Mouse (Mus musculus): ENCODE data around the gene Pomt1.

DNA sequence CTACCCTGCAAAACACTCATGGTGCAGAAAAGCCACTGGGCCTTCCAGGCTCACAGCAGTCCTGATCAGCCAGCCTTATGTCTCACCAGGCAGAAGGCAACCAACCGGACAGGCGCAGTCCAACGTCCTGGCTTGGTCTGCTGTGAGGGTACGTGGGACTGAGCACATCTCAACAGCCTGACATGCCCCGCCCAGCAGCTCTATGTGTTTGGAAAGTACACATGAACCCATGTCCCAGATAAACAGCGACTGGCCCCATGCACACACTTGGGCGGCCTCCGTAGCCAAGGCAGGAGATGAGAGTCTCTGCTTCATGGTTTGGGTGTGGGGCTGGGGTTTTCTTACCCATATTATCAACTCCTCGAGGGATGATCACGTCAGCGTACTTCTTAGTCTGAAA, 19.9 kb downstream of the Pomt1 start:
- TF ChIP-seq CTCF (IDR thresholded peaks at IDR 0.05; ENCODE audit: low read depth, low read length) (no peak), POLR2A (IDR thresholded peaks at IDR 0.05; ENCODE audit: borderline replicate concordance, low read depth, low read length) (no peak)
